Mouse (Mus musculus) 3134 (cell line): ENCODE results near the gene 1700034I23Rik.
"Not testable (repeated sequence)": the region's sequence is repeated elsewhere in the genome, so short reads cannot be mapped to it uniquely, and the experiment has no call there.

Source experiments
- DNase-seq: peaks from one replicate; pipeline ENCODE4 v3.0.0-alpha.2; 2011; ENCODE audit warnings: low spot score; ENCODE audit not compliant: insufficient read length; ENCODE audit errors: extremely low read depth

1700034I23Rik gene

GRCm38 (mm10) chr3:40902443-40902842 is at the start of gene 1700034I23Rik:
TSS of gene 1700034I23Rik (minus strand) at chr3:40902543.
- DNase-seq: not testable (repeated sequence)

GRCm38 (mm10) chr3:40951365-40951764 is 49.0 kb upstream of the 1700034I23Rik start:
- DNase-seq: no peak

- DNase-seq: peak; percentile 89
These were observed 48.4 kb upstream of the 1700034I23Rik start for GRCm38 (mm10) chr3:40950601-40951201.

GRCm38 (mm10) chr3:40949903-40950600 is 47.7 kb upstream of the 1700034I23Rik start:
- peak; percentile 54 for DNase-seq

- peak; percentile 98 for DNase-seq
These were observed 47.0 kb upstream of the 1700034I23Rik start, which contains the start of gene Larp1b for GRCm38 (mm10) chr3:40949170-40949902. TSS of gene Larp1b (plus strand) at chr3:40949828.

GRCm38 (mm10) chr3:40939019-40939418 is 36.7 kb upstream of the 1700034I23Rik start:
- no peak for DNase-seq

GRCm38 (mm10) chr3:40938592-40938991 is 36.2 kb upstream of the 1700034I23Rik start:
- no peak for DNase-seq

GRCm38 (mm10) chr3:40938189-40938588 is 35.8 kb upstream of the 1700034I23Rik start:
- no peak for DNase-seq

- peak; percentile 47 for DNase-seq
These were observed 8.0 kb downstream of the 1700034I23Rik start for GRCm38 (mm10) chr3:40894336-40894735.

- DNase-seq: peak; percentile 99
These were observed 8.5 kb downstream of the 1700034I23Rik start for GRCm38 (mm10) chr3:40893816-40894258.

GRCm38 (mm10) chr3:40853123-40853738 is 49.1 kb downstream of the 1700034I23Rik start:
- DNase-seq: not testable (repeated sequence)
